Mouse (Mus musculus) liver, embryonic 15.5 days (tissue): ENCODE data around the gene Slc22a14. TPM values are rescaled to one million over a fixed set of nuclear protein-coding genes. Genes with fewer than 3 reads are reported as not detected.

ENCODE experiments used
- ATAC-seq: fragments of 200-750 bp; cut with Nextera tagmentation; 2 replicates; pipeline ENCODE4 v1.8.0; 2017; ENCODE audit warnings: moderate number of reproducible peaks, mild to moderate bottlenecking, moderate library complexity; ENCODE audit not compliant: insufficient read depth
- H3K27ac ChIP-seq: fragments of 300-500 bp; sonication (generic); replicated peaks from 2 replicates; pipeline ENCODE4 v1.5.1; 2015; ENCODE audit warnings: mild to moderate bottlenecking, inconsistent platforms
- H3K27me3 ChIP-seq: fragments of 300-500 bp; sonication (generic); 2 replicates; pipeline ENCODE4 v1.6.1; 2015; ENCODE audit warnings: mild to moderate bottlenecking, inconsistent platforms
- H3K36me3 ChIP-seq: fragments of 300-500 bp; sonication (generic); replicated peaks from 2 replicates; pipeline ENCODE4 v1.6.1; 2015; ENCODE audit warnings: moderate library complexity, mild to moderate bottlenecking, inconsistent platforms
- H3K4me1 ChIP-seq: fragments of 300-500 bp; sonication (generic); replicated peaks from 2 replicates; pipeline ENCODE4 v1.6.1; 2015; ENCODE audit warnings: inconsistent platforms
- H3K4me2 ChIP-seq: fragments of 300-500 bp; sonication (generic); 2 replicates; pipeline ENCODE4 v1.6.1; 2015; ENCODE audit warnings: moderate library complexity, mild to moderate bottlenecking, inconsistent platforms
- H3K4me3 ChIP-seq: fragments of 300-500 bp; sonication (generic); replicated peaks from 2 replicates; pipeline ENCODE4 v1.5.1; 2015; ENCODE audit warnings: mild to moderate bottlenecking, inconsistent platforms
- H3K9ac ChIP-seq: fragments of 300-500 bp; sonication (generic); 2 replicates; pipeline ENCODE4 v1.6.1; 2015; ENCODE audit warnings: moderate library complexity, mild to moderate bottlenecking, inconsistent platforms
- H3K9me3 ChIP-seq: fragments of 300-500 bp; sonication (generic); replicated peaks from 2 replicates; pipeline ENCODE4 v1.6.1; 2016; ENCODE audit warnings: inconsistent platforms
- WGBS: fragments of 180-500 bp; shearing (Covaris S2); methylation state at CpG from one replicate; pipeline ENCODE4 v1.1.7; 2015; ENCODE audit warnings: mixed read lengths; ENCODE audit not compliant: insufficient replicate concordance; 5-methylcytosine and 5-hydroxymethylcytosine counted together
- polyA plus RNA-seq: library from polyadenylated mRNA; unstranded; fragments of >200 nt; fragmentation: Nextera tagmentation; extraction: Ambion mirVana; gene quantifications from 2 replicates; pipeline ENCODE4 v1.2.1, GENCODE M21; 2015

Gene Slc22a14
- polyA plus RNA-seq, 1 experiment from 2014 or later, result 0.07 TPM

- Histone ChIP-seq H3K27ac (no peak overlapping the region), H3K4me3 (no peak overlapping the region), H3K4me1 (no peaks in the 10 kb centered on the region), H3K9me3 (no peaks in the 10 kb centered on the region), H3K36me3 (no peaks in the 10 kb centered on the region), H3K4me2 (no peak overlapping the region), H3K9ac (no peak overlapping the region), H3K27me3 (no peaks in the 10 kb centered on the region)
- peak; percentile 51; the same call in 1 of the 2 replicates for ATAC-seq
- 67% methylated on average over 9 of the region's 9 CpGs for WGBS
These were observed 161.7 kb downstream of the Slc22a14 start for GRCm38 (mm10) chr9:119203617-119204016.

DNA sequence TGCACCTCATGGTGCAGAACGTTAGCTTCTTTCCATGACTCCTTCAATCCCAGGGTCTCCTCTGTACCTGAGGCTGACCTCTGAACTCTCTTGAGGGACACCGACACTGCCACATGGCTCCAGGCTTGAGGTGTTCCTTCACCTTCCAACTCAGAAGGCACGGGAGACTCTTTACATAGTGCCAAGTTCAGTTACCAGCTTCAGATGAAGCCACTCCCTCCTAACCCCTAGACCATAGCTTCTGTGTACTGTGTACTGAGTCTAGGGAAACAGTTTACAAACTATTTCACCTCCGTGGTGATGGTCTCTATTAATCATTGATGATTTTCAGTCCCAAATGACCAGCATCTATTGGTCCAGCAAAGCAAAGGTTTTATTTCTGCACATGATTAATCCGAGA lies 163.7 kb downstream of the Slc22a14 start:
- Histone ChIP-seq H3K27ac (no peak overlapping the region), H3K9me3 (no peaks in the 10 kb centered on the region), H3K4me3 (no peak overlapping the region), H3K36me3 (no peaks in the 10 kb centered on the region), H3K4me2 (no peak overlapping the region), H3K9ac (no peak overlapping the region), H3K27me3 (no peaks in the 10 kb centered on the region), H3K4me1 (no peaks in the 10 kb centered on the region)
- WGBS, result 64% methylated on average over 5 of the region's 5 CpGs
- no peak for ATAC-seq

DNA sequence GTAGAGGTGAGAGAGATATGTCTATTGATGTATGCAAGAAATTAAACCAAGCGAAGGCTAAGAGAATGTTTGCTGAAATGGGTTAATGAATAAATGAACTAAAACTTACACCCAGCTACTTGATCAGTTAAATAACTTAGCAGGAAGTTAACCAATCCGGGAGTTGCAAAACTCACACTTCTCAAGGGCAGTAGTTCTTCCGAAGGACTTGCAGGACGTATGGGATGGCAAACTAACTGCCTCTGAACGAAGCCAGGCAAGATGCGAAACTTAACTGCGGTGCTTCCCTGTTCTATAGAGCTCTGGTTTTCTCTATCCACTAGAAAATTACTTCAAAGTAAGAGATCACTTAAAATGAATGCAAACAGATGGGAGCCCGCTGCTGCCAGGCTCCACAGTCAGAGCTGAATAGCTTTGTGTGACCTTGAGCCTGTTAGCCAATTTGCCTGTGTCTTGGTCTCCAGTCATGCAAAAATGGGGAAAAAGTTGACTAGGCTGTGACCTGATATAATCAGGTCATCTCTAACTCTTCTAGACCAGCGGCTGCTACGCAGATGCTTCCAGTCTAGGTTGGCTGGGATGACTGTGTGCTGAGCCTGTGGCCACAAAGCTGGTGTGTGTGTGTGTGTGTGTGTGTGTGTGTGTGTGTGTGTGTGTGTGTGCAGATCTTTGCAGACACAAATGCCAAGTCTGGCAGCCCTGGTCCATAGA lies 166.0 kb downstream of the Slc22a14 start:
- WGBS, result 67% methylated on average over 10 of the region's 10 CpGs
- no peaks in the 10 kb centered on the region for H3K36me3 ChIP-seq
- no peak overlapping the region for H3K4me3 ChIP-seq
- no peak overlapping the region for H3K27ac ChIP-seq
- no peak overlapping the region for H3K4me2 ChIP-seq
- H3K27me3 ChIP-seq, result no peaks in the 10 kb centered on the region
- H3K9me3 ChIP-seq, result no peaks in the 10 kb centered on the region
- ATAC-seq, result no peak
- no peaks in the 10 kb centered on the region for H3K4me1 ChIP-seq
- no peak overlapping the region for H3K9ac ChIP-seq

- no peaks in the 10 kb centered on the region for H3K27me3 ChIP-seq
- H3K4me1 ChIP-seq, result no peaks in the 10 kb centered on the region
- H3K36me3 ChIP-seq, result no peaks in the 10 kb centered on the region
- H3K9me3 ChIP-seq, result no peaks in the 10 kb centered on the region
- no peak overlapping the region for H3K9ac ChIP-seq
- H3K4me3 ChIP-seq, result no peak overlapping the region
- no peak overlapping the region for H3K4me2 ChIP-seq
- ATAC-seq, result peak; percentile 42; the same call in 1 of the 2 replicates
- H3K27ac ChIP-seq, result no peak overlapping the region
- WGBS, result 33% methylated on average over 11 of the region's 11 CpGs
These were observed 173.0 kb downstream of the Slc22a14 start for GRCm38 (mm10) chr9:119192202-119192990.

GRCm38 (mm10) chr9:119181241-119181728 lies 184.1 kb downstream of the Slc22a14 start:
- Histone ChIP-seq H3K9me3 (no peaks in the 10 kb centered on the region), H3K9ac (no peak overlapping the region), H3K4me3 (no peak overlapping the region), H3K27me3 (no peaks in the 10 kb centered on the region), H3K4me2 (no peak overlapping the region), H3K4me1 (no peaks in the 10 kb centered on the region), H3K36me3 (no peaks in the 10 kb centered on the region), H3K27ac (no peak overlapping the region)
- no peak for ATAC-seq
- WGBS, result 24% methylated on average over 3 of the region's 3 CpGs

- WGBS, result 70% methylated on average over 11 of the region's 11 CpGs
- H3K9ac ChIP-seq, result no peak overlapping the region
- no peak for ATAC-seq
These were observed 186.1 kb downstream of the Slc22a14 start for GRCm38 (mm10) chr9:119179292-119179691.

GRCm38 (mm10) chr9:119167608-119168007 lies 197.7 kb downstream of the Slc22a14 start:
- Histone ChIP-seq H3K4me1 (no peaks in the 10 kb centered on the region), H3K9ac (no peak overlapping the region), H3K27me3 (no peaks in the 10 kb centered on the region), H3K9me3 (no peaks in the 10 kb centered on the region), H3K4me3 (no peak overlapping the region), H3K36me3 (no peaks in the 10 kb centered on the region), H3K4me2 (no peak overlapping the region), H3K27ac (no peak overlapping the region)
- no peak for ATAC-seq
- 84% methylated on average over 2 of the region's 2 CpGs for WGBS

More at GRCm38 (mm10) chr9:119179292-119179691, 186.1 kb downstream of the Slc22a14 start:
- H3K27me3 ChIP-seq, result no peaks in the 10 kb centered on the region
- no peak overlapping the region for H3K4me2 ChIP-seq
- H3K4me1 ChIP-seq, result no peaks in the 10 kb centered on the region
- H3K36me3 ChIP-seq, result no peaks in the 10 kb centered on the region
- no peaks in the 10 kb centered on the region for H3K9me3 ChIP-seq
- no peak overlapping the region for H3K27ac ChIP-seq
- no peak overlapping the region for H3K4me3 ChIP-seq

GRCm38 (mm10) chr9:119165548-119165947 lies 199.8 kb downstream of the Slc22a14 start:
- peak; percentile 33 for ATAC-seq
- H3K9ac ChIP-seq, result no peak overlapping the region
- 0 out of 2 replicates have a peak, but pooled peaks cover 3% of the 10 kb centered on the region for H3K4me1 ChIP-seq
- H3K4me3 ChIP-seq, result no peak overlapping the region
- H3K27ac ChIP-seq, result peak overlapping the region; percentile 62; the same call in 1 of the 2 replicates
- no peaks in the 10 kb centered on the region for H3K36me3 ChIP-seq
- no peaks in the 10 kb centered on the region for H3K9me3 ChIP-seq
- H3K27me3 ChIP-seq, result no peaks in the 10 kb centered on the region
- H3K4me2 ChIP-seq, result no peak overlapping the region
- WGBS, result 69% methylated on average over 6 of the region's 6 CpGs

GRCm38 (mm10) chr9:119164743-119165142 lies 200.6 kb downstream of the Slc22a14 start:
- H3K36me3 ChIP-seq, result no peaks in the 10 kb centered on the region
- H3K27ac ChIP-seq, result peak overlapping the region; percentile 70
- 59% methylated on average over 7 of the region's 7 CpGs for whole genome bisulfite sequencing
- no peaks in the 10 kb centered on the region for H3K9me3 ChIP-seq
- no peak overlapping the region for H3K4me2 ChIP-seq
- H3K27me3 ChIP-seq, result no peaks in the 10 kb centered on the region
- no peak overlapping the region for H3K4me3 ChIP-seq
- 0 out of 2 replicates have a peak, but pooled peaks cover 3% of the 10 kb centered on the region for H3K4me1 ChIP-seq
- no peak overlapping the region for H3K9ac ChIP-seq
- peak; percentile 77 for ATAC-seq

GRCm38 (mm10) chr9:119160689-119161088 lies 204.7 kb downstream of the Slc22a14 start:
- Histone ChIP-seq H3K9ac (no peak overlapping the region), H3K4me1 (peaks cover 7% of the 10 kb centered on the region), H3K4me3 (no peak overlapping the region), H3K4me2 (no peak overlapping the region), H3K27ac (no peak overlapping the region), H3K27me3 (peaks cover 26% of the 10 kb centered on the region), H3K36me3 (no peaks in the 10 kb centered on the region), H3K9me3 (no peaks in the 10 kb centered on the region)
- peak; percentile 28; the same call in 1 of the 2 replicates for ATAC-seq
- 69% methylated on average over 3 of the region's 3 CpGs for WGBS

DNA sequence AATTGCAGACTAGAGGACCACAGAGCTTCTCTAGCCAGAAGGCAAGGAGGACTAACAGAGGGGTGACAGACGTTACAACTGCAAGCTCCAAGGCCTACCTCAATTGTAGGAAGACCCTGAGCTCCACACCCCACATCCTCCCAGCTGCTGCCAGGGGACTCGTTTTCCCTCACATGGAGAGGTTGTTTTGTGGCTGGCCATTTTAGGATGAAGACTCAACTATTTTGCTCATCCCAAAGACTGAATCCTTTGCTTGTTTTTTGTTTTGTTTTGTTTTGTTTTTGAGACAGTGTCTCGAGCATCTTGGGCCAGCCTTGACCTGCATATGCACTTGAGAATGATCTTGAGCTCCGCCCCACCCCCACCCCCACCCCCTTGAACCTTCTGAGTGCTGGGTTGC lies 206.5 kb downstream of the Slc22a14 start, which contains the start of gene Gm47289:
Gm47289 (plus strand) TSS at position 301 of the 400 bp plus-strand sequence.
- no peak within 1 kb of the TSS for H3K27ac ChIP-seq
- H3K36me3 ChIP-seq, result no peaks in the 10 kb centered on the region
- H3K9ac ChIP-seq, result no peak within 1 kb of the TSS
- H3K4me3 ChIP-seq, result no peak within 1 kb of the TSS
- no peak for ATAC-seq
- H3K4me2 ChIP-seq, result no peak within 1 kb of the TSS
- no peaks in the 10 kb centered on the region for H3K9me3 ChIP-seq
- H3K27me3 ChIP-seq, result peaks cover 33% of the 10 kb centered on the region
- peaks cover 10% of the 10 kb centered on the region for H3K4me1 ChIP-seq
- 28% methylated on average over 4 of the region's 4 CpGs for WGBS
